Mouse (Mus musculus): ENCODE measurements around the gene Plxna4. TPM values are rescaled to one million over a fixed set of nuclear protein-coding genes. Genes with fewer than 3 reads are reported as not detected.

Gene Plxna4
- 3.6 and 5.0 TPM in 2 replicates for total RNA-seq (2021)
- long read RNA-seq, result 0 reads

DNA sequence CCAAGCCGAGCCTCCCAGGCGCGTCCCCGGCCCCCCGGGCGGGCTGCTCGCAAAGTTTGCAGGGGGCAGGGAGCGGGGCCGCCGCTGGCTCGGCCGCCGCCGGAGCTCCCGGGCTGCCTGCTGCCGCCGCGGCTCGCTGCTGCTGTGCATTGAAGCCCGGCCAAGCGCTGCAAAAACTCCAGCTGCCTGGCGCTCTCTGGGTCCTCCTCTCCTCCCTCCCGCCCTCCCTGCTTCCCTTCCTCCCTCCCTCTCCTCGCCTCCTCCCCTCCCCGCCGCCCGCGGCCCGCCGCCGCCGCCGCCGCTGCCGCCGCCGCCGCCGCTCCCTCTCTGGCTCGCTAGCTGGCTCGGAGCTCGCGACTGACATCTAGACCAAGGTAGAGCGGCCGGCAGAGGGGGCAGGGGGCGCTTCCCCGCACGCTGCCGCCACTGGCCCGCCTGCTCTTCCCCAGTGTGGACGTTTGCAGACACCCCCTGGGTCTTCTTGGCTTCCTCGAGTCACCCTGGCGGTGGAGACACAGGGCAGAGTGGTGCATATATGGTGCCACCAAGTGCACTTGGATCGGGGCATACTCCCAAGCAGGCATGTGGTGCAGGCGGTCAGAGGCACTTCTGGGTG, at the start of gene Plxna4:
Gene Plxna4 (minus strand): TSS at position 137 of the 616 bp plus-strand sequence.
- peak; percentile 76 for DNase-seq

DNA sequence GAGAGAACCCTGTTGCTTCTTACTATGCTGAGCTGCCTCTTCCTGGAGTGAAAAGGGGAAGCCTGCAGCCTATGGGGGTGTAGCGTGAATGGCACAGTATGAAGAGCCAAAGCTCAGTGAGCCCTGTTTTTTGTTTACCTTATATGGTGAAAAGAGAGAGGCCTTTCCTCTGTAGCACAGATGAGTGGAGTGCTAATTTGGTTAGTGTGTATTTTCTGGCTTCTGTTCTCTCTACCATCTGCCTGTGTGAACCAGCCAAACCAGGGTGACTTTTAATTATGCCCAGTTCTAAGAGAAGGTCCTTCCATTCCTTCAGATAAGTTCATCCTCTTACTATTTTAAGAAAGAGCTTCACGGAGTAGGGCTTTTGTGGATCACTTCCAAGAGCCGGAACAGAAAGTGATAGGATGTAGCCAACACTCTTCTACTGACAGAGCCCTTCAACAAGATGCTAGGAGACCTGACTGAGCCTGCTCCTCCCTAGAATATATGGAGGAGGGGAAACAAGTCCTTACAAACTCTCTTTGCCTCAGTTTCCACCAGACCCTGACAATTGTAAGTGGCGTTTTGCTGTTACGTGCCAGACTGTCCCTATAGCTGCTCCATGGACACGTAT, 49.7 kb upstream of the Plxna4 start:
- no peak for DNase-seq

DNA sequence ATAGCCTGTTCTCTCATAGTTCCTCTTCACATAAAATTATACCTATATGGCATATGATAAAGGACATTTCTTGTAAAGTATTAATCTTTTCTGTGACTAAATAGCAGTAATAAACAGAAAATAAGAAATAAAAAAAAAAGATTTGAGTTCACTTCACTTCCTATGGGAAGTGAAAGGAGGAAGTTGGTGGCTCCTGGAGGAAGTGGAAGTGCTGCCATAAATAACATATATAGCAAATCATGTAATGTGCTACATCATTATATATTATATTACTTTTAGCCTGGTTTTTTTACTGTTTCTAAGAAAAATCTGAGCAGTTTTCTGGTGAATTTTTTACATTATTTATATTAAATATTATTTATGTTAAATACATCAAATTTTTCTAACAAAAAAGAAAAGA, 22.7 kb upstream of the Plxna4 start:
- no peak for DNase-seq

DNA sequence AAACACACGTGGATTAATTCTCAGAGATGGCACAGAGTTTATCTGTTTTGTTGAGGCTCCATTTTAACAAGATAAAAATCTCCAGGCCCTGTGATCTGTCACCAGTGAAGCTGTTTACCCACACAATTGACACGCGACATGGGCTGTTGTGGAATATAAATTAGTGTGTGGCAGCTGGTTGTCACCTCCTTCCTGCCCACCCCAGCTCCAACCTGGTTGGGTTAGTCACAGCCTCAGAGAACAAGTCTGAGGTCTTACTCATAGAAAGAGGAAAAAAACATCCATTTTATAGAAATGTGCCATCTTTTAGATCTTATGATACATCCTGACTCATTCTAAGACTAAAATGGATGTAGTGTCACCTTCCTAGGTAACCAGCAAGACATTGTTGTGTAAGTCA, 18.8 kb upstream of the Plxna4 start:
- DNase-seq, result no peak

DNA sequence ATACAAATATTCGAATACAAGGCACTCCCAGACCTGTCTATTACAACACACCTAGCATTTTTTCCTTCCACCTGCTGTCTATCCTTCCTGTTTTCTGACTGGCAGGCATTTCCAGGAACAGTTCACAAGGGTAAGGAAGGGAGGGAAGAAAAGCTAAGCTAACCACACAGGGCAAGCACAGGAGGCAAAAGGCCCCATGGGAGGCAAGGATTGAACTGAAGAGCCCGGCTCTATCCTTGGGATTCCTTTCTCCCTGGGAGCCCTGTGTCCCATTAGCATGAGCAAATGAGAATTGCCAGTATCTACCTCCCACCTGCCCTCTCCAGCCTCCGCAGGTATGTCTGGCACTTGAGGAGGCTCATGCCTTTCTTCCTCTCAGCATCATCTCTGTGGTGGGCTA, 17.6 kb upstream of the Plxna4 start:
- DNase-seq, result no peak

DNA sequence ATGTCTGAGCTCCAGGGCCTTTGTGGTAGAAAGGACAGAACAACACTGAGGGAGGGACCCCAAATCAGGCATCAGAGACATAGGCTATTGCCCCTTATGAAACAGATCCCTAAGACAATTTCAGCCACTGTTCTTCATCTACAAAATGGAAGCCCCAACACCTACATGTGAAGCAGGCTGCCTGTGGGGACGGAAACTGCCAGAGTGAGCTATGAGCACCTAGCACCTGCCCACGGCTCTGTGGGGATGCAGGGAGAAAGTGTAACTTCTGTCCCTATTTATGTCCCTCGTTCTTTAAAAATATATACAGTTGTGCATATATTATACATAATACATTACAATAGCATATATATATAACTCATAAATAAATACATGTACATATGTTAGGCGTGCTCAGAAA, 16.9 kb upstream of the Plxna4 start:
- no peak for DNase-seq

GRCm38 (mm10) chr6:32602130-32602529, 14.1 kb upstream of the Plxna4 start:
- no peak for DNase-seq

DNA sequence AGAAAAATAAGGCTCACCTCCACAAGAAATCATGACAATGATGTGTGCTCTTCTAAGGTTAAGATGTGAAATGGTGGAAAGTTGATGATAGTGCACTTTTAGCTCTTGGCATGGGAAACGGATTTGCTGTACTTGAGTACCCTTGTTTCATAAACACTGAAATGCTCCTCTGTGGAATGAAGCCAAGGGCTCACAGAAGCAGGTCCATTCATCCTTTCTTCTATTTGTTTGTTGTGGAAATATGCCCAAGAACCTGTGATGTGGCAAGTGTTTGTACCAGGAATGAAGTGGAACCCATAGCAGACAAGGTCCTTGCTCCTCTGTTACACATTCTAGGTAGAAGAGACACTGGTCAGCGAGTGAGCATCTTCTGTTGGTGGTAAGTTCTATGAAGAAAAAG, 13.3 kb upstream of the Plxna4 start:
- DNase-seq, result no peak

DNA sequence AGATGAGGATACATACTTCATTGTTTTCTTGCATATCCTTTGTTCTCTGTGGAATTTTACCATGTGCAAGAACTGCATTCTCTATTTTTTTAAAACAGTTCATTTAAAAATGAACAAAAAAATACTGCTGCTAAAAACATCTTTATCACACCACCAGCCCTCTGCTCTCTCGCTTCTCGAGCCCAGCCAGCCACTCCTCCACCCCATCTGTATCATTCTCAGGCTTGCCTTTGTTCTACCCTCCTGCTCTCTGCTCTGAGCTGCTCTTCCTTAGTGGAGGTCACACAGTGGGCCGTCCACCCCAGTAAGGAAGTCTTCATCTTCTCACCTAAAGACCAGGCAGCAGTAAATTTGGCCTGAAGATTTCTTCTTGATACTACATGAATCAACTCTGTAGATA, 7.6 kb upstream of the Plxna4 start:
- no peak for DNase-seq

DNA sequence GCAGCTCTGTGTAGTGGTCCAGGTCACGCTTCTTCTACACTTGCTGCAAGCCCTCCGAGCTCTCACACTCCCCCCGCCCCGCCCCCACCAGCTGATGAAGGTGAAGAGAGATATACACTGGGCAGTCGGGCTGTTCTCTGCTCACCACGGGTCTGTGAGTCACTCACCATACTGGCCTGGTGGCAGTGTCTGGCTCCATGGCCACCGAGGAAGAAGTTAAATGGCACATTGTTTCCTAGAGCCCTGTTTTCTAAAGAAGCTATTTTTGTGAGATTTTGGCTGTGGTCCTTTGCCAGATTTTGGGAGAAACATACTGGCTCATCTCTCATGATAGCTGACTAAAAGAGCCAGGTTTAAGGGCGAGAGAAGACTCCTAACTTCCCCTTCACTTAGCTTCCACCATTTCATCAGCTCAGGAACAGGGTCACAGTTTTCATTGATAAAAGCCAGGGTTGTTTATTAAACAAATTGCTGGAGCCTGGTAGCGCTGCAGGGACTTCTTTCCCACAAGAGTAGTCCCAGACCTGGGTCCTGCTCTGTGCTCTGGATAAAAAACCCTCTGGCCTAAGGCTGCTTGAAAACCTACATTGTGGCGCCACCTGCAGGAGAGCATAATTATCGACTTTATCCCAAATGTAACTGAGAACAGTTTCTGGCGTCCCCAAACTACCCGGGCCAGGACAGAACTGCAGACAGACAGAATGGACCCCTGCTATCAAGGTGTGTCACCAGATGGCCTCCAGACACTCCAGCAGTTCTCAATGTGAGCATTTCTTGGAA, 3.2 kb upstream of the Plxna4 start:
- peak; percentile 71 for DNase-seq

- no peak for DNase-seq
These were observed 1.6 kb upstream of the Plxna4 start for GRCm38 (mm10) chr6:32589632-32590031.

- DNase-seq, result peak; percentile 62
These were observed 619 bp downstream of the Plxna4 start for GRCm38 (mm10) chr6:32587136-32588009.

- DNase-seq, result no peak
These were observed 1.2 kb downstream of the Plxna4 start for GRCm38 (mm10) chr6:32586821-32587135.

DNA sequence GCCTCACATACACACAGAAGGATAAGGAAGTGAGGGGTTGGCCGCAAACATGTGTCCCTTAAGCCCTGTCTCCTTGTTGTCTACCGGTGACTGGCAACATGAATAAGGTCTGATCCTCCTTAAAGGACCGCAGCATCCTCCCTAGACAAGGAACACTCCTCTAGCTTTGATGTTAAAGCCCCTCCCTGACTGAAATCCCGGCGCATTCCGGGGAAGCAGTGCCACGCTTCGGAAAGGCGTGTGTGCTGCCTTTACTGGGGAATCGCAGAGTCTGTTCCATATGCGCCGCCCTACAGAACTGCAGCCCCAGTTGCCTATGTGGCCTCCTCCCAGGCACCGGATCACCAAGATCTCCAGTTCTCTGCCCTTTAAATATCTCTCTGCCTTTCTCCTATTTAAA, 1.6 kb downstream of the Plxna4 start:
- no peak for DNase-seq

- no peak for DNase-seq
These were observed 2.8 kb downstream of the Plxna4 start for GRCm38 (mm10) chr6:32585211-32585610.

GRCm38 (mm10) chr6:32584243-32584880, 3.6 kb downstream of the Plxna4 start:
- no peak for DNase-seq

GRCm38 (mm10) chr6:32583582-32583981, 4.4 kb downstream of the Plxna4 start:
- DNase-seq, result no peak

DNA sequence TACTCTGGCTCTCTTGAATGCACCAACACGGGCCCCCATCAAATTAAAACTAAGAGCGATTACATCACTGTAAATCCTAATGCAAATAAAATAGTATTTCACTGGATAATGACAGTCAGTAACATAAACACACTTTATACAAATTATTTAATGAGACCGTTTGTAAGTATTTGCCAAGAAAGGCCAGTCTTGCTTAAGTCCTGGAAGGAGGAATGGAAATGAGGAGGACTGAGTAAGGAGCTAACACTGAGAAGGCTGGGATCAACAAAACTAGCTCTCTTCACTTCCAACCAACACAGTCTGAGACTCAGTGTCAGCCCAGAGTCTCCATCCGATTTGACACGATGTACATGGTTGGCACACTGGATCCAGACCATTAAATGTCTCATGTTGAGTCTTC, 16.5 kb downstream of the Plxna4 start:
- DNase-seq, result no peak

DNA sequence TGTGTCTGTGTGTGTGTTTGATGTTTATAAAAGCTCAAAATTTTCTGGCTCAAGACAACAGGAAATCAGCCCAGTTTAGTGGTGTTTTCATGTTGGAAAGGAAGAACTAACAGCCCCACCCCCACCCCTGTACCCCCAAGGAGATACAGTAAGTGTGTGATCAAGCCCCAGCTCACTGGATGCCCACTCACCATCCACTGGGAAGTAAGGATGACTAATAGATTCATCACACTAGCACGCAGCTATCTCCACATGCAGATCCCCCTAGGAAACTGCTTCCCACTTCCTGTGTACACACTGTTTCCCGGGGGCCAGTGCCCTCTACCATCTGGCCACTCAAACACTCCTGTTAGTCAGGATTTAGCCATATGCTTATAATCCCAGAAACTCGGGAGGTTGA, 17.5 kb downstream of the Plxna4 start:
- no peak for DNase-seq

DNA sequence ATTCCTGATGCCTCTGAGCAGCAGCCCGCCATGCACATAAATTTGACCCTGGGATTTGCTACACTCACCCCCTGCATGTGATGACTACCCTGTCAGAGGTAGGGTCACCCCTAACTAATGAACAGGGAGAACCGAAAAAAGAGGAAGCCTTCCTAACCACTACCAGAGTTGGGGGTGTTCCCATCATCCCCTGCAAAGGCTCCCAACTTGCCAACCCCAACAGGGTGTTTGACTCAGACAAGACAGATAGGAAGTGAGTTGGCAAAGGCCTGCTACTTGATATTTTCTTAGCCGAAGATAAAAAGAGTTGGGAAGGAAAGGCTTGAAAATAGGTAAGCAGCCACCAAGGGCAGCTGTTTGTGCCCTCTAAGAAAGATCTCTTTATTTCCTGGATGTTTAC, 18.1 kb downstream of the Plxna4 start:
- no peak for DNase-seq

DNA sequence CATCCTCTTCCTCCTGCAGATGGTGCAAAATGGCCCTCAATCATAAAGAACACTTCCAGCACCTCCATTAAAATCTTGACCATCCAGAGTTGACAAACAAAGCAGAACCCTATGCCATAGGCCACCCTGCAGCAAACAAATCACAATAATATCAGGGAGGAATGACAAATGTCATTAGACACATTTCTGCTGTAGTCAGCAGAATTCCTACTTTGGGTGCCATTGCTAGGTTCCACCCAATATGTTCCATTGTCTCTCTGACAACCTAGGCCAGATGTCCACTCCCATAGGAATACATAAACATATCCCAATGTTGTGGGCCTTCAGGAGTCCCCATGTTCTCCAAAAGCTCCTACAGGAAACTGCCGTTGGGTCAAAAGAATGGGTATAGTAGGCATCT, 41.1 kb downstream of the Plxna4 start:
- no peak for DNase-seq

GRCm38 (mm10) chr6:32544021-32544420, 44.0 kb downstream of the Plxna4 start:
- DNase-seq, result no peak

Measured in adrenal gland, postnatal 25 days (tissue).